Mouse (Mus musculus) forebrain, embryonic 10.5 days (tissue): ENCODE data around the gene Olfr859. TPM values are rescaled to one million over a fixed set of nuclear protein-coding genes. Genes with fewer than 3 reads are reported as not detected.
"Not testable (repeated sequence)": the region's sequence is repeated elsewhere in the genome, so short reads cannot be mapped to it uniquely, and the experiment has no call there.

Source experiments
- DNase-seq: peaks from one replicate; pipeline ENCODE4 v3.0.0-alpha.2; 2017; ENCODE audit warnings: low spot score; ENCODE audit errors: extremely low spot score
- H3K27ac ChIP-seq: fragments of 300-500 bp; sonication (generic); 2 replicates; pipeline ENCODE4 v1.5.1; 2016; ENCODE audit warnings: mild to moderate bottlenecking
- H3K27me3 ChIP-seq: fragments of 300-500 bp; sonication (generic); 2 replicates; pipeline ENCODE4 v1.6.1; 2016; ENCODE audit warnings: mild to moderate bottlenecking; ENCODE audit not compliant: poor library complexity, severe bottlenecking
- H3K36me3 ChIP-seq: fragments of 300-500 bp; sonication (generic); replicated peaks from 2 replicates; pipeline ENCODE4 v1.6.1; 2016; ENCODE audit warnings: mild to moderate bottlenecking, moderate library complexity
- H3K4me1 ChIP-seq: fragments of 300-500 bp; sonication (generic); 2 replicates; pipeline ENCODE4 v1.6.1; 2016
- H3K4me3 ChIP-seq: fragments of 300-500 bp; sonication (generic); 2 replicates; pipeline ENCODE4 v1.5.1; 2016; ENCODE audit warnings: mild to moderate bottlenecking, moderate library complexity
- H3K9me3 ChIP-seq: fragments of 300-500 bp; sonication (generic); 2 replicates; pipeline ENCODE4 v1.6.1; 2016; ENCODE audit warnings: mild to moderate bottlenecking, moderate library complexity
- WGBS: fragments of 180-500 bp; shearing (Covaris S2); methylation state at CpG from one replicate; pipeline ENCODE4 v1.1.7; 2016; 5-methylcytosine and 5-hydroxymethylcytosine counted together
- polyA plus RNA-seq: library from polyadenylated mRNA; unstranded; fragments of >200 nt; fragmentation: Nextera tagmentation; extraction: Ambion mirVana; gene quantifications from 2 replicates; pipeline ENCODE4 v1.2.1, GENCODE M21; 2016

Olfr859 gene
- polyA plus RNA-seq = not detected in 2 replicates

DNA sequence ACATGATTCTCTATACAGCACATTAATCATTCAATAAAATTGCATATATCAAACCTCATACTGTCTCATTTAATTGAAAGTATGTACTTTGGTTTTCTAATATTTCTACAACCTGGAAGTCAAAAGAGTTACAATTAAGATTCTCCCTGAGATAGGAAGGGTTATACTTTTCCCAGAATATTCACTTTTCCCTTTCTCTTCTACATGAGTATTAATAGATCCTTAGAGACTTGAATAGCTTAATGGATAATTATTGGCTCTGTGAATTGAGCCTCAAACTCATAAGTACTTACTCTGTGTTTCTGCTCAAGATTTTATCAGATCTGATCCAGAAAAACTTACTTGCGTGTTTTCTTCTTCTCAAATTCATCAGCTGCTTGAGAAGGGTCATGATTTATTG, at the start of gene Olfr859:
Olfr859 (plus strand) TSS at position 301 of the 400 bp plus-strand sequence.
- not testable (repeated sequence) for H3K4me3 ChIP-seq, H3K4me1 ChIP-seq, DNase-seq, H3K27ac ChIP-seq, H3K27me3 ChIP-seq, H3K36me3 ChIP-seq
- peaks cover 31% of the 10 kb centered on the region for H3K9me3 ChIP-seq
- 72% methylated on average over 1 of the region's 1 CpGs for WGBS

GRCm38 (mm10) chr9:19769136-19769535, 35.6 kb upstream of the Olfr859 start:
- DNase-seq = no peak
- peaks cover 78% of the 10 kb centered on the region for H3K9me3 ChIP-seq
- 88% methylated on average over 14 of the region's 14 CpGs for WGBS
- H3K27me3 ChIP-seq = no peaks in the 10 kb centered on the region
- no peaks in the 10 kb centered on the region for H3K4me1 ChIP-seq
- H3K27ac ChIP-seq = no peak overlapping the region
- H3K4me3 ChIP-seq = no peak overlapping the region
- no peaks in the 10 kb centered on the region for H3K36me3 ChIP-seq

DNA sequence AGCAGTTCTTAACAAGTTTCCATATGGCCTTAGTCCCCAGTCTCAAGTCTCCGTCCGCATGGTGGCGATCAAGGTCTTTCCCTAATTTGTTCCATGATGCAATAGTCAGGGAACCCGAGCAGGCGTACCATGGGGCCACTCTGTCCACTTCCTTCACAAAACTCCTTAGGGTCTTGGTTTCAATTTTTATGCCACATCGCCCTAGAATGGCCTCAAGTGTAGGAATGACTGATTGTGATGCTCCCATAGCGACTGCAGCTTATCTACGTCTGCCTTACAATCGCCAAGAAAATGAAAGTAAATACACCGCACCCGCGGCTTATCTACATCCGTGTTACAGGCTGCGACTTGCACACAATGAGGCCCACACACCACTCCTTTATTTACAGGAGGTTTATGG, 35.0 kb upstream of the Olfr859 start:
- 94% methylated on average over 14 of the region's 14 CpGs for WGBS
- no peaks in the 10 kb centered on the region for H3K36me3 ChIP-seq
- no peak for DNase-seq
- no peak overlapping the region for H3K27ac ChIP-seq
- H3K9me3 ChIP-seq = peaks cover 77% of the 10 kb centered on the region
- no peak overlapping the region for H3K4me3 ChIP-seq
- no peaks in the 10 kb centered on the region for H3K4me1 ChIP-seq
- no peaks in the 10 kb centered on the region for H3K27me3 ChIP-seq

- H3K4me3 ChIP-seq = no peak within 1 kb of the TSS
- H3K4me1 ChIP-seq = no peaks in the 10 kb centered on the region
- no peak within 1 kb of the TSS for H3K27ac ChIP-seq
- no peaks in the 10 kb centered on the region for H3K27me3 ChIP-seq
- H3K9me3 ChIP-seq = peaks cover 15% of the 10 kb centered on the region
- no peaks in the 10 kb centered on the region for H3K36me3 ChIP-seq
- no peak for DNase-seq
These were observed 24.7 kb upstream of the Olfr859 start, which contains the start of gene Olfr58 for GRCm38 (mm10) chr9:19779983-19780382. Gene Olfr58 (plus strand): TSS chr9:19780283.

DNA sequence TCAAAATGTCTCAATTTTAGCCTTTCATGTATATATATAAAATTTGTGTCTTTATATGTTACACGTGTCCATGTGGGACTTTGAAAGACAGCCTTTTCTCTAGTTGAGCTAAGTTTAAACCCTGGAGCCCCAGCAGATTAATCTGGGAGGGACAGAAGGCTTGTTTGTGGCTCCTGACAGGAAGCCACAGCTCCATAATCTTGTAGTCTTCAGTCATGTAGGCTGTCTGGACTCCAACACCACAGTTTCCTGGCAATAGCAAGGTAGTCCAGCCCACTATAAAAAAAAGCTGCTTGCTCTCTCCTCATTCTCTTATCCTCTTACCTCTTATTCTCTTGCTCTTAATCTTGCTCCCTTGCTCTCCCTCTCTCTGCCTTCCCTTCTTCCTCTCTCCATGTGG, 1.7 kb upstream of the Olfr859 start:
- no peak overlapping the region for H3K4me3 ChIP-seq
- H3K27me3 ChIP-seq = no peaks in the 10 kb centered on the region
- H3K36me3 ChIP-seq = no peaks in the 10 kb centered on the region
- H3K4me1 ChIP-seq = no peaks in the 10 kb centered on the region
- no peak overlapping the region for H3K27ac ChIP-seq
- WGBS = 79% methylated on average over 1 of the region's 1 CpGs
- no peak for DNase-seq
- peaks cover 34% of the 10 kb centered on the region for H3K9me3 ChIP-seq

DNA sequence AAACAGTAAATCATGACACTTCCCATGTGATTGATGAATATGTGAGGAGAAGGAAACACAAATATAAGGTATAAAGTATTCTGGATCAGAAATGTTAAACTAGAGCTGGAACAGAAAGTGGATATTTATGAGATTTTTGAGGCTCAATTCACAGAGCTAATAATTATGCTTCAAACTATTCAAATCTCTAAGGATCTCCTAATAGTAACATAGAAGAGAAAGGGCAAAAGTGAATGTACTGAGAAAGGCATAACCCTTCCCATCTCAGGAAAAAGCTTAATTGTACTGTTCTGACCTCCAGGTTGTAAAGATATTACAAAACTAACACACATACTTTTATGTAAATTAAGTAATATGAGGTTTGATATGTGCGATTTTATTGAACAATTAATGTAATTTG, 44.9 kb downstream of the Olfr859 start, which contains the start of gene Olfr860:
Olfr860 (minus strand) TSS at position 101 of the 400 bp plus-strand sequence.
- Histone ChIP-seq H3K4me1 (no peaks in the 10 kb centered on the region), H3K27me3 (no peaks in the 10 kb centered on the region), H3K9me3 (peaks cover 3% of the 10 kb centered on the region; the same call in 1 of the 2 replicates), H3K36me3 (no peaks in the 10 kb centered on the region), H3K27ac (no peak within 1 kb of the TSS), H3K4me3 (no peak within 1 kb of the TSS)
- WGBS = 88% methylated on average over 1 of the region's 1 CpGs
- DNase-seq = no peak

Other genes starting within 250 kb of the Olfr859 start
- not detected in 2 replicates for gene Olfr854, start 237.5 kb upstream of the Olfr859 start, polyA plus RNA-seq
- gene Olfr855, start 222.3 kb upstream of the Olfr859 start, polyA plus RNA-seq = not detected in 2 replicates
- 38.6 and 38.7 TPM in 2 replicates for gene Zfp317, start 182.8 kb upstream of the Olfr859 start, polyA plus RNA-seq
- gene Olfr857, start 95.5 kb upstream of the Olfr859 start, polyA plus RNA-seq = not detected in 2 replicates
- not detected in 2 replicates for gene Olfr58, start 24.6 kb upstream of the Olfr859 start, polyA plus RNA-seq
- gene Olfr860, start 44.8 kb downstream of the Olfr859 start, polyA plus RNA-seq = not detected in 2 replicates
- not detected in 2 replicates for gene Olfr862, start 83.1 kb downstream of the Olfr859 start, polyA plus RNA-seq
- 0.15 and 0.20 TPM in 2 replicates for gene Olfr77, start 112.0 kb downstream of the Olfr859 start, polyA plus RNA-seq
- gene Olfr866, start 223.1 kb downstream of the Olfr859 start, polyA plus RNA-seq = not detected in 2 replicates